Mouse (Mus musculus): Measurements from ENCODE around the gene Ctf2.

Ctf2 gene

DNA sequence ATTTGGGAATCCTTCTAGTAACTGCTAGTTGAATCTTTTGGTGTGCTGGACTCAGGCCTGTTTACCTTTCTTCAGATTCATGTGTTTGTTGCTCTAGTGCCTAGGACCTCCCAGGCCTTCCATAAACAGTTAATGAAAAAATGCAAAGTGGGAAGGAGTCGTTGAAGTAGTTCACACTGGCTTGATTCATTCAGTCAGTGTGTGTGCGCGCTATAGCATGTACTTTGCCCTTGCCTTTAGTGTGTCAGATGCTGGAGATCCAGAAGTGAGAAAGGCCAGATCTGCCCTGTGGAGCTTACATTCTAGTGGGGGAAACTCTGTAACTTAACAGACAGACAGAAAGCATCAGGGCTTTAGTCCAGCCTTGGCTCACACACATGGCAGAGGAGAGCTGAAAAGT, 28.5 kb upstream of the Ctf2 start:
- no peak for ATAC-seq (ENCODE audit: low TSS enrichment)

DNA sequence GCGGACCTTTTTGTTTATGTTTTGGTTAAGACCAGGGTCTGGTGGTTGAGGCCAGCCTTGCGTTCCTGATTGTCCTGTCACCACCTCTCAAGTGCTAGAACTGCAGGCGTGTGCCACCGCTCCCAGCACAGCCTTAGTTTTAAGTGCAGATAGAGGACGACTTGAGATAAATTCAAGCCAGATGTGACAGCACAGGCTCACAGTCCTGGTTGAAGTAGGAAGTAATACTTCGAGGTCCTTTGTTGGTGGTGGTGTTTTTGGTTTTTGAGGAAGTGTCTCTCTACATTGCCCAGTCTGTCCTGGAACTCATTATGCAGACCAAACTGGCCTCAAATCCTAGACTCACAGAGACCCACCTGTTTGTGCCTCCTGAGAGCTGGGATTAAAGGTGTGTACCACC, 27.8 kb upstream of the Ctf2 start:
- ATAC-seq (ENCODE audit: low TSS enrichment) = no peak

DNA sequence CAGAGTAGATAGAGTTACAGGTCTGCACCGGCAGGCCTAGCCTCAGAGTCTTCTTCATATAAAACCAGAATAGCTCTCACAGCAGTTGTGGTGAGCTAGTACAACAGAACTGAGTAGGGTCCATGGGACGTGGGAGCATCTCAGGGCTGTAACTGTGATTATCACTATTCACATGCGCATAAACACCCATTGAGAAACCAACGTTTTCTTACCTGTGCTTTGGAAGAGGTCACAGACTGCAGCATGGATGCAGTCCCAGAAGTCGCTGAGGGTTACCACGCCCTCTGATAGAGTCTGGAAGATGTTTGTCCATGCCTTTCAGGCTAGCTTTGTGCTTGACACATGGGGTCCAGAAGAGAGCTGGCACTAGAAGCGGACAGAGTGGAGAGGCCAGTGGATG, 21.8 kb upstream of the Ctf2 start:
- no peak for ATAC-seq (ENCODE audit: low TSS enrichment)

DNA sequence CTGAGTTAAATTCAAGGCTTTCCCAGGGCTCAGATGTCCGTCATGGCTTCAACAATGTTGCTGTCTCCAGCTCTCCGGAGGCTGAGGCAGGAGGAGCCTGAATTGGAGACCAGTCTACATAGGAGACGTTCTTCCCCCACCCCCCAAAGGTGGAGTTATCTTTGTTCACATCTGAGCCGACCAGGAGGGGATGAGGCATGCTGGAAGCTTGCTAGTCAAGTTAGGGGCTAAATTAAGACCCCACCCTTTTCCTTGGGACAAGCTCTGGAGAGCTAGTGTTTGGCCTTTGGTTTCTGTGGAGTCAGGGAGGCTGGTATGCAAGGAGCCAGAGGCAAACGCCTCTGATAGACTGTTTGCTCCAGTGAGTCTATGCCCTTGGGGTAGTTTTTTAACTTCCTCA, 21.2 kb upstream of the Ctf2 start:
- no peak for ATAC-seq (ENCODE audit: low TSS enrichment)

DNA sequence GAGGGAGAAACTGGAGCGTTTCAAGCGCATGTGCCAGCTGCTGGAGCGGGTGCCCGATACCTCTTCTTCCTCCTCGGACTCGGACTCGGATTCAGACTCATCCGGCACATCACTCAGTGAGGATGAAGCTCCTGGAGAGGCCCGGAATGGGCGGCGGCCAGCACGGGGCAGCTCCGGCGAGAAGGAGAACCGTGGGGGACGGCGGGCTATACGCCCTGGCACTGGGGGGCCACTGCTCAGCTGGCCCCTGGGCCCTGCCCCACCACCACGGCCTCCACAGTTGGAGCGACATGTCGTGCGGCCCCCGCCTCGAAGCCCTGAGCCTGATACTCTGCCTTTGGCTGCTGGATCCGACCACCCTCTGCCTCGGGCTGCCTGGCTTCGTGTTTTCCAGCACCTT, 20.1 kb upstream of the Ctf2 start:
- ATAC-seq (ENCODE audit: low TSS enrichment) = no peak

DNA sequence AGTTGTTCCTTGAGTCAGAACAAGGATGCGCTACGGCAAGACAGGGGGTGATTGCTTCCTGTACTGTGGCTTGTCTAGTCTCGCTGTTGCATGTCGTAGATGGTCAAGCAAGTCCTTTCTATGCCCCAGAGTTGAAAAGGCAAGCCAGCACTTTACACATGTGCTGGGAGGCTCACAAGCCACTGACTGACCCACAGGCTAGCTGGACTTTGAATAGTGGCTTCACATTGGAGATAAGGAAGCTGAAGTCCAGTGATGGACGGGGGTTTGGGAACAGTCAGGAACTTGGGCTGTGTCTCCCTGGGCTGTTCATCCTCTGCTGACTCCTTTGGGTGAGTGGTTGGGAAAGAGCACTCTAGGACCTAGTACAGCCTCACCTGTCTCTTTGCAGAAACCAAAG, 19.7 kb upstream of the Ctf2 start:
- ATAC-seq (ENCODE audit: low TSS enrichment) = no peak

DNA sequence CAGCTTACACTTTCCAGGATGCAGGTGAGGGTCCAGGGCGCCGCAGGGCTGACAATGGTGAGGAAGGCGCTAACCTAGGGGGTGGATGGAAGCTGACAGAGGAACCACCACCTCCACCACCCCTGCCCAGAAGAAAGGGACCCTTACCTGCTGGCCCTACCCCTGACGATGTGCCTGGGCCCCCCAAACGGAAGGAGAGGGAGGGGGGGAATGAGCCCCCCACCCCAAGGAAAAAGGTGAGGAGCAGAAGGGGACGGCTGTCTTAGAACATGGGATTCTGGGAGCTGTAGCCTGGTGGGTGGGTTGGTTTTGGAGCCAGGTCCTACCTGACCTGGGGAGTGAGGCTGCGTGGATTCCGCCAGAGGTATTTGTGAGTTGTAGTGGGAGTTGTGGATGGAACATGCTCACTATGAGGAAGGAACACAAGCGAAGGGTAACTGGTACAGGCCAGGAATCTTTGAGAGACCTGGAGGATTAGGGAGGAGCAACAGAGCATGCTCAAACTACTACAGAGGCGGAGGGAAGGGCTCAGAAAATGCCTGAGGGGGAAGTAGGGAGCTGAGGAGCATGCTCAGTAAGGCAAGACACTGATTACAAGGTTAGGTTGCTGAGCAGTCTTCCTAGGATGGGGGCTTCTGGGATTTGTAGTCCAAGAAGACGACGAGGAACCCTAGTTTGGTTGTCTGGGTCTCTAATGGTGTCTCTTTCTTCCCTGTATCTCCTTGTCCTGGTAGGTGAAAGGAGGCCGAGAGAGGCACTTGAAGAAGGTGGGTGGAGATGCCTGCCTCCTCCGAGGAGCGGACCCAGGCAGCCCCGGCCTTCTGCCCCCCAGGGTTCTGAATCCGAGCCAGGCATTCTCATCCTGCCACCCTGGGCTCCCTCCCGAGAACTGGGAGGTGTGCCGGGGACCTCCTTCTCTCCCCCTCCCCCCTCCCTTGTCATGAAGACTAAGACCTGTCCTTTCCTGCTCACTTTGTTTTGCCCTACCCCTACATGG, 18.5 kb upstream of the Ctf2 start:
- ATAC-seq (ENCODE audit: low TSS enrichment) = peak; percentile 76

DNA sequence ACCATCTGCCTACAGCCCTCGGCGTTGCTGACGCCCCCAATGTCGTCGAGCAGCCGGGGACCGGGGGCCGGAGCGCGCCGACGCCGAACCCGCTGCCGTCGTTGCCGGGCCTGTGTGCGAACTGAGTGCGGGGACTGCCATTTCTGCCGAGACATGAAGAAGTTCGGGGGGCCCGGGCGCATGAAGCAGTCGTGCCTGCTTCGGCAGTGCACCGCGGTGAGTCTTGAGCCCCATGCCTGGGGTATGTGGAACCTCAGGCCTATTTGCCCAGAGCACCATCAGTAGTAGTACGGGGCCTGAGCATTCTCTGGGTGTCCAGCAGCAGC, 16.2 kb upstream of the Ctf2 start:
- ATAC-seq (ENCODE audit: low TSS enrichment) = no peak

DNA sequence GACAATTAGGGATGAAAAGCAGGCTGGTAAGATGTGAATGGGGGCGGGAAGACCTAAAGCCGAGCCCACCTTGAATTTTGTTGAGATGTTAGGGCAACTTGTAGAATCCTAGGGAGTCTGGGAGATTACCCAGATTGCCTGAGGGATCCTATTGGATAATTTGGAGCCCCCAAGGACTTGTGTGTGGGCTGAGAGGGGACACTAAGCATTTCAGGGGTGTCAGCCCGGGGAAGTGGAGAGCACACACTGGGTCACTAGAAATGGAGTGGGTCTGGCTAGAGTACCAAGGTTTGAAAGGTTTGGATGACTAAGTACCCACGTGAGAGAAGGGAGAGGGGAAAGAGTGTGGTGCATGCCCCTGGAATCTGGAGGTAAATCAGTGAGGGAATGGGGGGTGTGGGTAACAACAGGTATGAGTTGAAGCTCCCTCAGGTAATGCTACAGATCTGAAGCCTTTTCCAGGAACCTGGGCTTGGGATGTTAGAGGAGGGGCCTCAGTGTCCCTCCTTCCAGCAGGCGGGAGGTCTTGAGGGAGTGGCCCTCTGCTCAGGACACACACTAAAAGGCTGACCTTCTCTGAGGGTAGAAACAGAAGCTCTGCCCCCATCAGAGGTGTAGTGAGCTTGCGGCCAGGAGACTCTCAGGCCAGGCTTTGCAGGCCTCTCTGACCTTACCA, 15.7 kb upstream of the Ctf2 start:
- no peak for ATAC-seq (ENCODE audit: low TSS enrichment)

DNA sequence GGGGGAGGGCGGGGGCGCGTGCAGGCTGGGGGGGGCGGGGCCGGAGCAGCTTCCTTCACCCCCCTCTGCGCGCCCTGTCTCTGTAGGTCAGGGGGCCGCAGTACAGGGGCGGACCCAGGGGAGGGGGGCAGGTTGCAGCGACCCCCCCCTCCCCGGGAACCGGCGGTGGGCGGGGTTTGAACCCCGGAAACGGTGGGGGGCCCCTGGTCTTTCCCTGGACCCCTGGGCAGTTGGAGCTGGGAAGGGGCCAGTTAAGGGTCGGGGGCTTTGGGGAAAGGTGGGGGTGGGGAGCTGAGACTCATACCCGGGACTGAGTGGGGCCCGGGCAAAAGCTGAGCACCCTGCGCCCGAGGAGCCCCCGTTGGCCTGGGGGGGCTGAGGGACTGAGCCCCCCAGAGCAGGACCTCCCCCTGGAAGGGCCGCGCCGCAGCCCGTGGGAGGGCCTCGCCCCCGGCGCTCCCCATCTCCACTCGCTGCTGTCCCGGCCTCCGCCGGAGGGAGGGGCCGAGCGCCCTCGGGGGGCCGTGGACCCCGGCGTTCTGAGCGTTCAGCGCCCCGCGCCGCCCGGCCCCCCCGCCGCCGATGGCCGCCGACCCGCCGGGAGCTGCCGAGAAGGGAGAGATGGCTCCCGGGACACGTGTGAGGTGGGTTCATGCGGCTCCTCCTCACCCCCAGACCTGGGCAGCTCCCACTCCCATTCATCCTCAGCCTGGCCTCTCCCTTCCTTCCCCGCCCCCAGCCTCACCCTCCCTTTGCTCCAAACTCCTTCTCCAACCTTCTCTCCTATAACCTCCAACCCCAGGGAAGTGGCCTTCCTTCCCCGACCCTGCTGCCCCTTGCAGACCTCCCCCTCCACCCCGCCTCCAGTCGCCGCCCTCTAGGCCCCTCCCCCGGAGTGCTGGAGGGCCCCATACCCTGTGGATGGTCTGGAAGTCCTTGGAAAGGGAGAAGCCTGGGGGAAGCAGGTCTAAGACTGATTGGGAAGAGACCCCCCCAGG, 14.8 kb upstream of the Ctf2 start:
- ATAC-seq (ENCODE audit: low TSS enrichment) = no peak

DNA sequence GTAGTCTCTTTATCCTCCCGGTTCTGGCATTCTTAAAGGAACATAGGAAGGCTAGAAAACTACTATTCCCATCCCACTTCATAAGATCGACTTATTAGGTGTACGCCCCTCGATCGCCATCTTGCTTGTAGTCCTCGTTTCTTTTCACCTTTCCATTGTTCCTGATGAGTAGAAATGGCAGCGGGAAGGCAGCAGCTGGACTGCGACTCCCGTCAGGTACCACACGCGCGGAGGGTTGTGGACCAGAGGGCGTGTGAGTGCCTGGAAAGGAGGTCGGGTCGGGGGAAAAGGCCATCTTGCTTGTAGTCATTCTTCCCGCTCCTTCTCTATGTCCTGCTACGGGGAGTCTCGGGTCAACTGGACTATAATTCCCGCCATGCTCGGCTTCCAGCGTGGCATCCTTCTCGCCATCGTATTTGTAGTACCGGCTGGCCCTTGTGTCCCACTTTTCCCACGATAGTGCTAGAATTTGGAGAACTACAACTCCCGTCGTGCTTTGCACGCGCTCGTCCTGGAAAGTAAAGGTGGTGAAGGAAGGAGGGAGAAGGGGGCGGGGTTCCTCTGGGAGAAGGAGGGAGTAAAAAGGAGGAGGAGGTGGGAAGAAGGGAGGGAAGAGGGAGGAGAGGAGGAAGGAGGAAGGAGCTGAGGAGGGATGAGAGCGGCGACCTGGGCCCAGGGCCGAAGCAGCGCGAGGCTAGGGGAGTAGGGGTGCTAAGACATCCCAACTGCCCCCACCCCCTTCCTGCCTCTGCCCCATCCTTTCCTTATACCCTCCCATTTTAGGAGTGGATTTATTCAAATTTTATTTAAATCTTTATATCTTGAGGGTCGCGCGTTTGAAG, 13.9 kb upstream of the Ctf2 start:
- ATAC-seq (ENCODE audit: low TSS enrichment) = peak; percentile 62

DNA sequence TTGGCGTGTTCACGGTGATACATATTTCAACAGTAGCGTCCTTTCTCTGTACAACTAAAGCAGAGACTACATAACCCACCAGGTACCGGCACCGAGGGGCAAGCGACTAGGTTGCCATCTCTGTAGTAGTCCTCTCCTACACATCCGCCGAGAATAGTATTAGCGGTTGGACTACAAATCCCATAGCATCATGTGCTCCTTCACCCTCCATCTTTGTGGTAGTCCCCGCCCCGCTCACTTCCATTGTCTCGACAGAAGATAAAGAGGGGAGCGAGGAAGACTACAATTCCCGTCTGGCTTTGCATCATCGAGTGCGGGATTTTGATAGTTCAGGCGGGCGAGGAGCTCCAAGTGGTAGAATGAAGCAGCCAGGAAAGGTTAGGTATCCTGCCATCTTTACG, 13.3 kb upstream of the Ctf2 start:
- ATAC-seq (ENCODE audit: low TSS enrichment) = peak; percentile 78

DNA sequence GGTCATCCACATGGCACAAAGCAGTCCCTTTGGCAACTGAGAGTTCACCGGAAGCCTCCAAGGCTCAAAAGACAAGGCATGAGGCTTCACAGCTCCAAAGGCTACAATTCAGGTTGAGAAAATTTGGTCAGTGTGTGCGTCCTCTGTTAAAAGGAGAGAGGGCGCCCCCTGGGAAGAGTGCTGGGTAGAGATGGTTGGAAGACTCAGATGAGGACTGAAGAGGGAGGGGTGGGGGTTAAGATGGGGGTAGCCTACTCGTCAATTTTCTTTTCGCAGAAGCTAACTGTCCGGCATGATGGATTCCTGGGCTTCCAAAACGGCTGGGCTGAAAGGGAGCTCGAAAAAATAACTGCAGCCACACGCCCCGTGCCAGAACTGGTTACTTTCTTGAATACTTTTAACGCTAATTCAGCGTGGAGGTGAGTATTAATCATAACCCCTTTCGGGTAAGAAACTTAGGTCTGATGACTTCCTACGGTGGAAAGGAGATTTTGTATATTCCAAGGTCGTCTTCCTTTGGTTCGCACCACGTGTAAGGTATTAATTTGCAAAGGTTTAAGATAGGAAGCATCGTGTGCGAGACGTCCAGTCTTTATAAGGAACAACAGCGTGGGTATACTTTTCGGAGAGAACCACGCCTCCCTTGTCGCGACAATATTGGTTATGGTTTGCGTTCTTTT, 12.5 kb upstream of the Ctf2 start, which contains the start of gene Fbxl19:
Gene Fbxl19 (plus strand): TSS at position 178 of the 680 bp plus-strand sequence.
- no peak for ATAC-seq (ENCODE audit: low TSS enrichment)

DNA sequence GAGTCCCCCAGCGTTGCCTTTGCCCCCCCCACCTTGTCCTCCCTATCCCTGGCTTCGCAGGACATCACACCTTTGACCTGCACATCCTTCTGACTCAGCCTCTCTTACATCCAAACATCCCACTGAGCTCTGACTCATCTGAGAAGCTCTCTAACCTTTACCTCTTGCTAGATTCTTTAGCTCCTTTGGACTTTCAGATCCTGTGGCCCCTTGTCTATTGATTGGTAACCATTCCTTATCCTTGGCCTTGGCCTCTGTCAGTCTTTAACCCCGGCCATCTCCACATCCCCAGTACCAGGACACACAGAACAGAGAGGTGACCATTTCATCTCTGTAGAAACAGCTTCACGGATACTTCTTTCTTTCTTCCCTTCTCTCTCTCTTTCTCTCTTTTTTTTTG, 1.8 kb downstream of the Ctf2 start:
- ATAC-seq (ENCODE audit: low TSS enrichment) = no peak

DNA sequence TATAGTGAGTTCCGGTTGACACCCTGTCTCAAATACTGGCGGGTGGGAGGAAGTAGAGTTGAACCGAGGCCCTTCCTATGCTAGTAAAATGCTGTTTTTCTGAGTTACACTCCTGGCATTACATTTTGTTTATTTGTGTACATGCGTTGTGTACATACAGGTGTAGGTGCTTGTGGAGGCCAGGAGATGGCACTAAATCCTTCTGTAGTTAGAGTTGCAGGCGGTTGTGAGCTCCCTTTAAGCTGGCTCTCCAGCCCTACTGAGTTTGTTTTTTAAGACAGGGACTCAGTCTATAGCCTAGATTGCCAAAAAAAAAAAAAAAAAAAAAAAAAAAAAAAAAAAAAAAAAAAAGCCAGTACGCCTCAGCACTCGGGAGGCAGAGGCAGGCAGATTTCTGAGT, 4.1 kb downstream of the Ctf2 start:
- no peak for ATAC-seq (ENCODE audit: low TSS enrichment)

DNA sequence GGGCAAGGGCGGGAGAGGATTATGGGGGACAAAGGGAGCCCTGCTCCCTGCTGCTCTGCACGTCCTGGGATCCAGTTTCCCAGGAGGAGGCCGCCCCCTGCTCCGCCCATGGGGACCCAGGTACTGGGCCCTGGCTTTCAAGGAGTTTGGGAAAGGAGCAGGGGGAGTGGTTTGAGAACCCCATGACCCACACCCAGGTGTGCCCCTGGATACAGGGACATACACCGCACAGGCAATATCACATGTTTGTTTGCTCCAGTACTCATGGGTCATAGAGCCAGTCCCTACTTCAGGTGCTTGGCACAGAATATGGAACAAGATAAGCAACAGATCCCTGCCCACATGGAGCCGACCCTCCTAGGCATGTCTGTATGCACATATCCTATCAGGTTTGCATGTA, 6.0 kb downstream of the Ctf2 start:
- ATAC-seq (ENCODE audit: low TSS enrichment) = no peak

DNA sequence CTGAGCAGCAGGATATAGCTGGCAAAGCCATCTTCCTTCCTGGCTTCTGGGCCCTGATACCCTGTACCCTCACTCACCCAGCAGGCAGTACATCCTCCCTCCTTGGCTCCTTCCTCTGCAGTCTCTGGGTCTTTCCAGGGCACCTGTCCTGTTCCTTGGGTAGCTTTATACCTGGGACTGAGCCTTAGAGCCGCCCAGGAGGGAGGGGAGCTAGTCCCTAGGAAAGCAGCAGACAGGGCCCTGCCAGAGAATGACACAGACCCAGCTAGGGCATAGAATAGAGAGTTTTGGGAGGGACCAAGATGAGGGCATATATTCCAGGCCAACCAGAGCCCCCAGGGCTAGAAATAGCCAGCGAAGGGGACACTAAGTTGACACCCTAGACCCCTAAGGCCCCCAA, 6.5 kb downstream of the Ctf2 start:
- no peak for ATAC-seq (ENCODE audit: low TSS enrichment)

DNA sequence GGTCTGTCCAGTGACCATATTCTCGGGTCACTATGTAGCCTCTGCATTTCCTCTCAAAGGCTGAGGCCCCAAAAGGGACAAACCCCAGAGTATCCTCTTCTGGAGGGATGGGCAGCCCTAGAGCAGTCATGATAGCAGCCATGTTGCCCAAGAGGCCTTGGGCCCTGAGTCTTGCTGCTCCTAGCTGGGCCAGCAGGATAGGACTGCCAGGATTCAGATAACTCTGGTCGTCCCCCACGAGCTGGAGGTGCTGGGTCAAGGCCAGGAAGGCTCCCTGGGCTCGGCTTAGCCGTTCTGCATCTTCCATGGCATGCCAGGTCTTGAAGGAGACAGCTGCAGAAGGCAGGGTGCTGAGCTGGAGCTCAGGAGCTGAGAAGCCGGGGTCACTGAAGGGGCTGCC, 12.7 kb downstream of the Ctf2 start:
- no peak for ATAC-seq (ENCODE audit: low TSS enrichment)

DNA sequence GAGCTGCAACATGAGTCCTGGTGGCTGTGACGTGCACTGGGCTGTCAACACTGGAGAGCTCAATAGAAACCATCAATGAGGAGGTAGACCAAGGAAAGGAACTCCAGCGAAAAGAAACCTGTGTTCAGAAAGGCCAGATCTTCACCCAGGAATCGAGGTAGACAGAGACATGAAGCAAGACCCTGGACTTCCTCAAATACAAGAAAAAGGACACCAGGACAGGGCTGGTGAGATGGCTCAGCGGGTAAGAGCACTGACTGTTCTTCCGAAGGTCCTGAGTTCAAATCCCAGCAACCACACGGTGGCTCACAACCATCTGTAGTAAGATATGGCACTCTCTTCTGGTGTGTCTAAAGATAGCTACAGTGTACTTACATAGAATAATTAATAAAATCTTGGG, 13.6 kb downstream of the Ctf2 start:
- ATAC-seq (ENCODE audit: low TSS enrichment) = no peak

DNA sequence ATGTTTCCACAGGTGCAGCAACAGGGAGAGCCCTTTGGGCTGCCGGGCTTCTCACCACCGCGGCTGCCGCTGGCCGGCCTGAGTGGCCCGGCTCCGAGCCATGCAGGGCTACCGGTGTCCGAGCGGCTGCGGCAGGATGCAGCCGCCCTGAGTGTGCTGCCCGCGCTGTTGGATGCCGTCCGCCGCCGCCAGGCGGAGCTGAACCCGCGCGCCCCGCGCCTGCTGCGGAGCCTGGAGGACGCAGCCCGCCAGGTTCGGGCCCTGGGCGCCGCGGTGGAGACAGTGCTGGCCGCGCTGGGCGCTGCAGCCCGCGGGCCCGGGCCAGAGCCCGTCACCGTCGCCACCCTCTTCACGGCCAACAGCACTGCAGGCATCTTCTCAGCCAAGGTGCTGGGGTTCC, 15.0 kb downstream of the Ctf2 start:
- ATAC-seq (ENCODE audit: low TSS enrichment) = peak; percentile 71

DNA sequence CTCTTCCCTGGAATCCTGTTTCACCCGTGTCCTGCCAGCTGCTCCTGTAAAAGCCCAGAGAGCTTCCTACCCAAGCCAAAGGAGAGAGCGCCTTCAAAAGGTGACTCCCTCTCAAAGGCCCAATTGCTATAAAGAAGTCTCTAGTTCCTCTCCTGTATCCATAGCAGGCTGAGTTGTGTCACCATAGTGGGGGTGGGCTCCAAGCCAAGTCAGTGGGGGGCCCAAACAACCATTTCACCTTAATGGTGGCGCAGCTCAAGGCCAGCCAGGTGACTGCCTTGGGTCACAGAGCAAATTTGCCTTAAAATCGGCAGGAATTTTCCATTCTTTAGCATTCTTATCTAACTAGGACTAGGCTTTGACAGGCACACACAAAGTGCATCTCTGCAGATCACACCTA, 17.1 kb downstream of the Ctf2 start:
- ATAC-seq (ENCODE audit: low TSS enrichment) = no peak
